Mouse (Mus musculus): ENCODE results near the gene Lrrc42.

DNA sequence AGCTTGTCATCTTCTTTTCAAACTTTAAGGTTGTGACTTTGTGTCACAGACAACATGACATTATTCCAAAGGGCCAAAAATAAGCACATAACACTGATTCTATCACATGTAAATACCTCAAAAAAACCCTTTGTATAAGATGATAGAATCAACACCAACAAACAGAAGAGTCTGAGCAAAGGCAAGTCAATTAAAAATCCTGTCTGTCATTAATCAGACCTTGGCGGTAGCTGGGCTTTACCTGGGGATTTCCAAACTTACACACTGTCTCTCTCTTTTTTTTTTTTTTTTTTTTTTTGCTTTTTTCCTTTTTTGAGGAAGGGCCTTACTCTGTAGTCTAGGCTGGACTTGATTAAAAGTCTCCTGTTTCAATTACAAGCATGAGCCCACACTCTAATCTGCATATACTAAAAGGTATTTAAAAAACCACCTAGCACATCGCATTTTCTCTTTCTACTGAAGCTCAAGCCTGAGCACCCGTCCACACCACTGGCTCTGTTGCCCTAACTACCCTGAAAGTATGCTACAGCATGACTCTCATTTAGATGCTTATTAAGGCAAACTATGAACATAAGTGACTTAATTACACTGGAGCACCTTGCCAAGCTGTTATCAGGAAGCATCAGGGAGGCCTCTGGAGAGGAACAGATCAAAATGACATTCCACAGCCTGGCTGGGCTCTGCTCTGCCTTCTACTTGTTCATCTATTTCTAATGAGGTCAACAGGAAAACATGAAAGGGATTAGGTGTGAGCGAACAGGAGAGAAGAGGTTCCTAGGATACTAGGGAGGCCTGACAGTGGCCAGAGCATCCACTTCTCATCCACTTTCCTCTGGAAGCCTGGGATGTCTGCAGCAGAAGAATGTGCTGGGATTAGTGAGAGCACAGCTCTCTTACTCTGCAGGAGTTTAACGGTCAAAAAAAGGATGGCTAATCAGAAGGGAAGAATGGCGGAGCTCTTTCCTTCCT lies 9.7 kb downstream of the Lrrc42 start:
- TF ChIP-seq CTCF (IDR thresholded peaks at IDR 0.05; ENCODE audit: low read depth), result no peak
- no peak for TF ChIP-seq EP300 (optimal IDR thresholded peaks at IDR 0.05)
